In the genomic region with DNA sequence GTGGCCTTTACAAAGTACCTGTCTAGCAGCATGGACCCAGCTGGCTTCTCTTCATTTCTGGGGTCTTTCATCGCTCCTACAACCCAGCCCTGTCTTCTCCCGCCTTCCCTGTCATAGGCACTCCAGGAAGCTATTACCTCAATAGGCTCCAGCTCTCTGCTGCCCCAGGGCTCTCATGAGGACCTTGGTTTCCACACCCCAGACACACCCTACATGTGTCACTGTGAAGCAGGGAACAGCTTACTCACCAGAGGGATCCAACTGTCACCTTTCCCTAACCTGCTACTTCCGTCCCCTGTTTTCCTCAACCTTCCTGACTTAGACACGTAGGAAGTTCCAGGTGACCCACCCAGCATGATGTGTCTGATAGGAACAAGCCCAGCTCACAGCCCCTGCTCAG, we compare ENCODE assay signal across 31 mouse cellular contexts. TPM values are rescaled to one million over a fixed set of nuclear protein-coding genes. Genes with fewer than 3 reads are reported as not detected.
A peak's percentile ranks its signal among the peaks of the same experiment; 100 is the strongest.
DNase-seq lines count a peak whose midpoint lies in the region; ATAC-seq and TF ChIP-seq lines count a peak whose summit lies in the region.
"Had no signal": no experiment of that assay in that cellular context is flagged by ENCODE, and none has a peak within 500 bp of the region (broad histone marks: within the 10 kb centered on the region; RNA-seq: fewer than 3 reads in every experiment).

No protein-coding gene starts in this region.

- DNase-seq in embryonic facial prominence, embryonic 10.5 days (ENCODE audit: low spot score): no peak
- DNase-seq in limb, embryonic 10.5 days (ENCODE audit: low spot score): no peak
- peak; percentile 56 for DNase-seq in large intestine, adult 2 months (ENCODE audit: low read depth, low spot score)
- peak; percentile 44 for DNase-seq in stomach, postnatal 0 days (ENCODE audit: low spot score)
- no peak for DNase-seq in layer of hippocampus, postnatal 14 days (ENCODE audit: low spot score in 2 of 2)
- DNase-seq in embryo, embryonic 10 days (ENCODE audit: low spot score): no peak
- DNase-seq: adrenal gland, postnatal 25 days; B cell, adult 2 months; cerebellum, adult 11-12 months; cerebellum, adult 8-10 months; cerebellum, postnatal 10 days; cerebellum, postnatal 36 days; gastrocnemius, postnatal 14 days; heart, adult 11 months had no signal

- TF ChIP-seq EP300 in stomach, postnatal 0 days (optimal IDR thresholded peaks at IDR 0.05): no peak

- no peaks in the 10 kb centered on the region for H3K27me3 ChIP-seq in embryonic facial prominence, embryonic 13.5 days
- no peaks in the 10 kb centered on the region for H3K27me3 ChIP-seq in embryonic facial prominence, embryonic 10.5 days (replicated peaks; ENCODE audit: low read depth, poor library complexity, severe bottlenecking)
- H3K27me3 ChIP-seq in limb, embryonic 13.5 days: no peaks in the 10 kb centered on the region
- H3K27me3 ChIP-seq in limb, embryonic 10.5 days (ENCODE audit: low read depth, poor library complexity, severe bottlenecking): no peaks in the 10 kb centered on the region
- H3K27me3 ChIP-seq in stomach, postnatal 0 days (ENCODE audit: control insufficient read depth, insufficient read depth, low read length): no peaks in the 10 kb centered on the region
- H3K27me3 ChIP-seq: CH12.LX; embryonic facial prominence, embryonic 12.5 days; forebrain, embryonic 12.5 days; forebrain, embryonic 15.5 days; hindbrain, embryonic 13.5 days; Patski had no signal

- 90% methylated on average over 4 of the region's 4 CpGs for WGBS in embryonic facial prominence, embryonic 13.5 days
- 92% methylated on average over 4 of the region's 4 CpGs for WGBS in embryonic facial prominence, embryonic 10.5 days
- WGBS in limb, embryonic 13.5 days: 90% methylated on average over 4 of the region's 4 CpGs
- WGBS in limb, embryonic 10.5 days: 96% methylated on average over 4 of the region's 4 CpGs
- 30% methylated on average over 4 of the region's 4 CpGs for WGBS in large intestine, adult 2 months
- WGBS in stomach, postnatal 0 days: 74% methylated on average over 4 of the region's 4 CpGs

- no peak overlapping the region for H3K4me2 ChIP-seq in embryonic facial prominence, embryonic 13.5 days
- H3K4me2 ChIP-seq in limb, embryonic 13.5 days (replicated peaks): no peak overlapping the region
- no peak overlapping the region for H3K4me2 ChIP-seq in stomach, postnatal 0 days (replicated peaks; ENCODE audit: low read depth)
- H3K4me2 ChIP-seq: embryonic facial prominence, embryonic 12.5 days; forebrain, embryonic 12.5 days; forebrain, embryonic 15.5 days; heart, embryonic 11.5 days; hindbrain, embryonic 13.5 days had no signal

- H3K36me3 ChIP-seq in embryonic facial prominence, embryonic 13.5 days: peaks cover 56% of the 10 kb centered on the region
- H3K36me3 ChIP-seq in embryonic facial prominence, embryonic 10.5 days (replicated peaks): peaks cover 90% of the 10 kb centered on the region
- peaks cover 66% of the 10 kb centered on the region for H3K36me3 ChIP-seq in limb, embryonic 13.5 days
- H3K36me3 ChIP-seq in limb, embryonic 10.5 days: peaks cover 93% of the 10 kb centered on the region
- H3K36me3 ChIP-seq in stomach, postnatal 0 days (ENCODE audit: control insufficient read depth, insufficient read depth, low read length): peaks cover 13% of the 10 kb centered on the region
- H3K36me3 ChIP-seq: forebrain, embryonic 15.5 days had no signal

- no peak for TF ChIP-seq CTCF in stomach, postnatal 0 days (IDR thresholded peaks at IDR 0.05; ENCODE audit: low read depth)

- no peak for ATAC-seq in embryonic facial prominence, embryonic 13.5 days (ENCODE audit: insufficient number of reproducible peaks, insufficient read depth, low FRiP score, low TSS enrichment, low read depth)
- ATAC-seq in limb, embryonic 13.5 days (ENCODE audit: low FRiP score, low read depth): no peak
- ATAC-seq in stomach, postnatal 0 days (ENCODE audit: low FRiP score, low TSS enrichment): peak; percentile 84
- ATAC-seq: forebrain, embryonic 15.5 days; hindbrain, embryonic 16.5 days; Patski had no signal

- no peak overlapping the region for H3K9ac ChIP-seq in embryonic facial prominence, embryonic 13.5 days
- H3K9ac ChIP-seq in limb, embryonic 13.5 days: no peak overlapping the region
- H3K9ac ChIP-seq in stomach, postnatal 0 days (ENCODE audit: low read length): no peak overlapping the region
- H3K9ac ChIP-seq: embryonic facial prominence, embryonic 12.5 days; forebrain, embryonic 12.5 days; forebrain, embryonic 15.5 days; hindbrain, embryonic 13.5 days had no signal

- peak overlapping the region; percentile 80 for H3K27ac ChIP-seq in embryonic facial prominence, embryonic 13.5 days
- no peak overlapping the region for H3K27ac ChIP-seq in embryonic facial prominence, embryonic 10.5 days (replicated peaks)
- H3K27ac ChIP-seq in limb, embryonic 13.5 days: peak overlapping the region; percentile 10; the same call in 1 of the 2 replicates
- H3K27ac ChIP-seq in limb, embryonic 10.5 days: no peak overlapping the region
- H3K27ac ChIP-seq in stomach, postnatal 0 days (replicated peaks): 0 out of 2 replicates have a peak overlapping the region, but pooled peaks have one; percentile 31
- H3K27ac ChIP-seq: forebrain, embryonic 12.5 days; forebrain, embryonic 15.5 days had no signal

- no peaks in the 10 kb centered on the region for H3K9me3 ChIP-seq in embryonic facial prominence, embryonic 13.5 days
- H3K9me3 ChIP-seq in embryonic facial prominence, embryonic 10.5 days: no peaks in the 10 kb centered on the region
- no peaks in the 10 kb centered on the region for H3K9me3 ChIP-seq in limb, embryonic 13.5 days
- H3K9me3 ChIP-seq in limb, embryonic 10.5 days (replicated peaks): no peaks in the 10 kb centered on the region
- H3K9me3 ChIP-seq in stomach, postnatal 0 days (ENCODE audit: control insufficient read depth, low read length): no peaks in the 10 kb centered on the region
- H3K9me3 ChIP-seq: embryonic facial prominence, embryonic 12.5 days; forebrain, embryonic 12.5 days; forebrain, embryonic 15.5 days; G1E; hindbrain, embryonic 13.5 days had no signal

- H3K4me3 ChIP-seq in embryonic facial prominence, embryonic 13.5 days: no peak overlapping the region
- no peak overlapping the region for H3K4me3 ChIP-seq in embryonic facial prominence, embryonic 10.5 days
- no peak overlapping the region for H3K4me3 ChIP-seq in limb, embryonic 13.5 days
- no peak overlapping the region for H3K4me3 ChIP-seq in limb, embryonic 10.5 days
- H3K4me3 ChIP-seq in stomach, postnatal 0 days (ENCODE audit: low read depth, low read length): no peak overlapping the region
- H3K4me3 ChIP-seq: embryonic facial prominence, embryonic 12.5 days; erythroblast, embryonic 14.5 days; forebrain, embryonic 12.5 days; forebrain, embryonic 15.5 days; hindbrain, embryonic 13.5 days had no signal

- H3K4me1 ChIP-seq in embryonic facial prominence, embryonic 13.5 days: peaks cover 84% of the 10 kb centered on the region
- peaks cover 39% of the 10 kb centered on the region for H3K4me1 ChIP-seq in embryonic facial prominence, embryonic 10.5 days
- peaks cover 74% of the 10 kb centered on the region for H3K4me1 ChIP-seq in limb, embryonic 13.5 days
- H3K4me1 ChIP-seq in limb, embryonic 10.5 days: peaks cover 23% of the 10 kb centered on the region
- 0 out of 2 replicates have a peak, but pooled peaks cover 4% of the 10 kb centered on the region for H3K4me1 ChIP-seq in stomach, postnatal 0 days (replicated peaks; ENCODE audit: control insufficient read depth, insufficient read depth)

RNA-seq across cellular contexts. Expression of a gene that starts 57.6 kb away (rescaled TPM):
- 28.0 and 28.9 TPM in 2 replicates for polyA plus RNA-seq in embryonic facial prominence, embryonic 13.5 days (2015; fragmentation: Nextera tagmentation; extraction: Ambion mirVana)
- 37.4 and 38.4 TPM in 2 replicates for polyA plus RNA-seq in embryonic facial prominence, embryonic 10.5 days (2016; fragmentation: Nextera tagmentation; extraction: Ambion mirVana)
- polyA plus RNA-seq in limb, embryonic 13.5 days (2015; fragmentation: Nextera tagmentation; extraction: Ambion mirVana): 21.7 and 26.2 TPM in 2 replicates
- polyA plus RNA-seq in limb, embryonic 10.5 days (2016; fragmentation: Nextera tagmentation; extraction: Ambion mirVana): 36.8 and 45.4 TPM in 2 replicates
- polyA plus RNA-seq in large intestine, adult 2 months (2012; rRNA removed): 15.0 and 20.2 TPM in 2 replicates
- polyA plus RNA-seq in stomach, postnatal 0 days (2015; fragmentation: Nextera tagmentation; extraction: Ambion mirVana): 26.8 and 27.6 TPM in 2 replicates
- total RNA-seq in layer of hippocampus, postnatal 14 days (2021): 10 to 100 TPM; 47.8 to 58.7 TPM

RNA-seq across cellular contexts. Expression of a gene that starts 57.8 kb away (rescaled TPM):
- 0.10 TPM in 1 of 2 replicates, not detected in the other for polyA plus RNA-seq in embryonic facial prominence, embryonic 13.5 days (2015; fragmentation: Nextera tagmentation; extraction: Ambion mirVana)
- 0.09 TPM in 1 of 2 replicates, not detected in the other for polyA plus RNA-seq in embryonic facial prominence, embryonic 10.5 days (2016; fragmentation: Nextera tagmentation; extraction: Ambion mirVana)
- polyA plus RNA-seq in limb, embryonic 13.5 days (2015; fragmentation: Nextera tagmentation; extraction: Ambion mirVana): 0.15 and 0.20 TPM in 2 replicates
- 0.16 and 0.18 TPM in 2 replicates for polyA plus RNA-seq in limb, embryonic 10.5 days (2016; fragmentation: Nextera tagmentation; extraction: Ambion mirVana)
- not detected in 2 replicates for polyA plus RNA-seq in large intestine, adult 2 months (2012; rRNA removed)
- polyA plus RNA-seq in stomach, postnatal 0 days (2015; fragmentation: Nextera tagmentation; extraction: Ambion mirVana): 0.06 TPM in 1 of 2 replicates, not detected in the other
- under 1 TPM; 0.14 to 0.16 TPM for total RNA-seq in layer of hippocampus, postnatal 14 days (2021)
- total RNA-seq: adrenal gland, adult 18-20 months; gastrocnemius, postnatal 4 days; heart, adult 8-10 months; heart, postnatal 25 days had no signal
- polyA plus RNA-seq: erythroblast, embryonic 14.5 days; forebrain, embryonic 12.5 days; G1E; heart, embryonic 14.5 days had no signal

Comparison
In these comparisons a context has a peak if more than half of its experiments do, and no peak if none do; other contexts are left out.
1. H3K27ac ChIP-seq: peak in embryonic facial prominence, embryonic 13.5 days (single experiment), limb, embryonic 13.5 days (single experiment) and stomach, postnatal 0 days (single experiment); none in embryonic facial prominence, embryonic 10.5 days (single experiment) and limb, embryonic 10.5 days (single experiment).
2. DNase-seq: peak in large intestine, adult 2 months (single experiment) and stomach, postnatal 0 days (single experiment); none in embryonic facial prominence, embryonic 10.5 days (single experiment), limb, embryonic 10.5 days (single experiment), layer of hippocampus, postnatal 14 days (0 of 2) and embryo, embryonic 10 days (single experiment).